Mouse (Mus musculus) liver (tissue): ENCODE measurements at regions not wholly inside any gene's neighbourhood (a gene's known extent, or its start where the extent isn't known, plus 50 kb on each side); places are given as distances from the start of the nearest gene placed in this dataset.

Source experiments
- DNase-seq: peaks from one replicate; pipeline ENCODE4 v3.0.0-alpha.2; 2020; ENCODE audit warnings: mixed read lengths

DNA sequence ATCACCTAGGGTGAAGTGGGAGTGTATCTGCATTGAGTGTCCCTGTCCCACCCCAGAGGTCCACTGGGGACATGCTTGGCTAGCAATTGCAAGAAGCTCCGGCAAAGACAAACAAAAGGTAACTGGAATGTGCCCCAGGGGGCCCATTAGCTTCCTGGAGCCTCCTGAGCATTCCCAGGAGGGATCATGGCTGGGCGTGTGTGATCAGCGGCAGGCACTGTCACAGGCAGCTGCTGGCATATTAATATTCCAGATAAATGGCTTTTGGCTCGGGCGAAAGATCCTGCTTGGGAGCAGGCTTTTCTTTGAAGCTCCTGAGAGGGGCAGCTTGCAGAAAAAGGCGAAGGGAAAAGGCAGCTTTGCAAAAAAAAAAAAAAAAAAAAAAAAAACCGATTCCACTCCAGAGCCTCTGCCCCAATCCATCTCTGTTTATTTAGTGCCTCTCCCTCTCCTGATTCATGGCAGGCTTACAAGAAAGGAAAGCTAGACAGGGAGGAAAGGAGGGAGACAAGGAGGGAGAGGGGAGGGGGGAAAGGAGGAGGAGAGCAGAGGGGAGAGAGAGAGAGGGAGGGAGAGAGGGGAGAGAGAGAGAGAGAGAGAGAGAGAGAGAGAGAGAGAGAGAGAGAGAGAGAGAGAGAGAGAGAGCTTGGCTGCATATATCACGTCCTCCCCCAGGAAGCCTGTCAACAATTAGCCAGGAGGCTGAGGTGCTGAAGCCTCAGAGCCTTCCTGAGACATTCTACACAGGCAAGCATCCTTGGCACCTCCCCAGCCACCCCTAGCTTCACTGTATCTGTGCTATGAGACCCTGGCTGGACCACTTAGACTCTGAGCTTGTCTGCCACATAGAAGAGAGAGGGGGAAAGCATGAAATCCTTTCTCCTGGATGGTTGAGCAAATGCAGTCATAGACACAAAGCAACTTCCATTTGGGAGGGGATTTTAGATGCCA is 443.4 kb upstream of the Zmiz1 start:
- DNase-seq, result peak; percentile 37

- no peak for DNase-seq
Measured at GRCm38 (mm10) chr14:25017860-25018259, 441.1 kb upstream of the Zmiz1 start.

DNA sequence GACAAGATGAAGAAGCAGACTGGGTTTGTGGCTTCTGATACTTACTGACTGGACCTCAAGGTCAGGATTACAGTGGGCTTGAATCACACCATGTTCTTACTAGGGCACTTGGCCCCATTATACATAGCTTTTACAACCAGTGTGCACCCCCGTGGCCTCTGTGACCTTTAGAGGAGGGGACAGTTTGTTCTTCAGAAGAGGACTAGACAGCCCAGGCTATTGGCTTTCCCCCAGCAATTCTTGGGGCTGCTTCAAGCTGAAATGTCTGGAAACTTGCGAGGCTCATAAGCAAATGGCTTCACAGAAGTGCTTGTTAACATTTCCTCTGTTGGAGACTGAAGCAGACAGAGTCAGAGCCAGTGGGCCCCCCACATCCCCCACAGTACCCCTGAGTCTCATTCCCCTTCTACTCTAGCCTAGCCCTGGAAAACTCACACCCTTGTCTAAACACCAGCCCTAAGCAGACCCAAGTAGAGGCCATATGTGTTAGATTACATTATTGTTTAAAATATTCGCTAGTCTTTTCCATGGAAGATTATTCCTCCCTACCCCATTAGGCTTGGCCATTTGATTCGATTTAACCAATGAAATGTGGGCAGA is 439.6 kb upstream of the Zmiz1 start:
- DNase-seq, result no peak

DNA sequence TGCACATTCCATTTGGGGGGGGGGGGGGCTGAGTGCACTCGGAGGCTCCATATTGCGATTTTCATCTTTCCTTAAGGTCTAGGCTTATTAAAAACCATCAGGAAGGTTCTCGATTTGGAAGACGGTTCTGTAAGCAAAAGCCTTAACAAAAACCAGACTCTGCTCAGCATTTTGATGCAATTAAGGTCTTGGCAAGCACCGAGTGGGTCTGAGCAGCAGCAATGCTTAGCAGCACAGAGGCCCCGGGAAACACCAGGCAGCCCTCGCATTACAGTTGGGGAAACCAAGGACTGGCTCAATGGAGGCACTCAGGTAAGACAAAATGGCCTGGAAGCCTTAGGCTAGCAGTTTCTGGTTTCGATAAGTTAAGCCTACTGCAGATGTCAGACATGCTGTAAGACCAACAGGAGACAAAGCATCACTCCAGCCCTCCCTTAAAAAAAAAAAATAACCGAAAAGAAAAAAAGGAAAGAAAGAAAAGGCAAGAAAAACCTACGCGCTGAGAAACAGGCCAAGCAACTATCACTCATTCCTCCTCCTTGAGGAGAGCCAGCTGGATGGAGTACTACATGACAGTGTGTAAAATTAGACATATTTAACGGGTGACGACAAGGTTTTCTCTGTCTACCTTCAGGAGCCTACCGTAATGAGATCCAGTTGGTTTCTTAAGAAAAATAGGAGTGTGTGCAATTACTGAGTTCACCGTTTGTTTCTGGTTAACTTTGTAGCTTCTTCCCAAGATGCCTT is 436.3 kb upstream of the Zmiz1 start:
- no peak for DNase-seq

- DNase-seq, result no peak
Measured at GRCm38 (mm10) chr14:25023270-25023800, 435.6 kb upstream of the Zmiz1 start.

DNA sequence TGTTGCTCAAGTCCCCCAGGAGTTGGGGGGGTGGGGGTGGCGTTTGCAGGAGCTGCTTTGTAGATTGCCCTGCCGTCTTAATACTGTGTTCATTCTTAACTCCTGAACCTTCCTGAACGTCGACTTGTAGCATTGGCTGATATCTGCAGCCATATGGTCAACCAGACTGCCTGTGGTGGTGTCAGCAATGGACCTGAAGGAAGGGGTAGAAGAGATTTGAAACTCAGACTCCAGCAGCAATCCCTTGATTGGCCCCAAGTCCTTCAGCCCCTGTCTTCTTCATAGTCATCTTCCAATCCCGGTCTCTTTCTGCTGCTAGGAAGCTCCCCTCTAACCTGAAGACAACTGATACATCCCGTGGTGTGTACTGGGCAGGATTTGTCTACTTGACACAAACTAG is 433.9 kb upstream of the Zmiz1 start:
- no peak for DNase-seq

GRCm38 (mm10) chr14:25027076-25027475 is 431.9 kb upstream of the Zmiz1 start:
- DNase-seq, result no peak

- no peak for DNase-seq
Measured at GRCm38 (mm10) chr14:25027842-25028241, 431.1 kb upstream of the Zmiz1 start.

- no peak for DNase-seq
Measured at GRCm38 (mm10) chr14:25030881-25031280, 428.1 kb upstream of the Zmiz1 start.

GRCm38 (mm10) chr14:25031756-25032680 is 427.0 kb upstream of the Zmiz1 start:
- DNase-seq, result no peak

GRCm38 (mm10) chr14:25032899-25033298 is 426.1 kb upstream of the Zmiz1 start:
- DNase-seq, result no peak

DNA sequence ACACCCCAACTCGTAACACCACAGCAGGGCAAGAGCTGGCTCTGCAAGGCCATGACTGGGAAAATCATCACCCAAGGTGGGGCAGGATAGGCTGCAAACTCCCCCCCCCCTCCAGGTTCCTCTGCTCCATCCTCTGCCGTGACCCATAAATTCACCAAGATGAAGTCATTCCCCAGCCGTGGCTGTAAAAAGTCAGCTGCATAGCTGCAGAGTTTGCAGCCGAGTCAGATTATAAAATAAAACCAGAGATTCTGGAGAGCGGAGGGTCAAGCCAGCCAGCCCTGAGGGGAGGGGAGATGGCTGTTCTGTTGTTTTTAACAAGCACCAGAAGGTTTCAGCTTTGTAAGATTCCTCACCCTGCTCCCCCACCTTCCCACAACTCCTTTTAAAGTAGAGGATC is 416.7 kb upstream of the Zmiz1 start:
- no peak for DNase-seq

- no peak for DNase-seq
Measured at GRCm38 (mm10) chr14:25044106-25044505, 414.9 kb upstream of the Zmiz1 start.

- no peak for DNase-seq
Measured at GRCm38 (mm10) chr14:25044867-25045266, 414.1 kb upstream of the Zmiz1 start.

DNA sequence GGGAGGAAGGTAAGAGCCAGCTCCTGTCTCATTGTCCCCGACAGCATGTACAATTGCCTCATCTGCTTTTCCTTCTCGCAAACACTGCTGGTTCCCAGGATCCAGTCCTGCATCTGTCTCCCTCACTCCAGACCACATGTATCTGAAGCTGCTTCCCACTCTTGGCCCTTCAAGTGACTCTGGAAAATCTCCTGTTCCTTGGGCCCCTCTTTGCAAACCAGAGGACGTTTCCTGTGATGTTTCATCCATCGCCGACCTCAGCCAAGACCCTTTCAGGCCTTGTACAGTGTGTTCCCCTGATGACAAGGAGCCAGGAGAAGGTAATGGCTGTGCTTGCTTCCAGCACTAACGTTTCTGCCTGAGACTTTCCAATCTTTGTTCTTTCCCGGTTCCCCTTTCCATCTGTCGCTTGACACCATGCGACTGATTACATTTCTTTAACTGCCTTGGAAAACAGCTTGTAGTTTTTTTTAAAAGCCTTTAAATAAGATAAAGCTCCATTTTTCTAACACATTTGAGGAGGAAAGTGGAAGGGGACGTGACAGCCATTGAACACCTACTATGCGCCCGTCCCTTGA is 408.2 kb upstream of the Zmiz1 start:
- no peak for DNase-seq

DNA sequence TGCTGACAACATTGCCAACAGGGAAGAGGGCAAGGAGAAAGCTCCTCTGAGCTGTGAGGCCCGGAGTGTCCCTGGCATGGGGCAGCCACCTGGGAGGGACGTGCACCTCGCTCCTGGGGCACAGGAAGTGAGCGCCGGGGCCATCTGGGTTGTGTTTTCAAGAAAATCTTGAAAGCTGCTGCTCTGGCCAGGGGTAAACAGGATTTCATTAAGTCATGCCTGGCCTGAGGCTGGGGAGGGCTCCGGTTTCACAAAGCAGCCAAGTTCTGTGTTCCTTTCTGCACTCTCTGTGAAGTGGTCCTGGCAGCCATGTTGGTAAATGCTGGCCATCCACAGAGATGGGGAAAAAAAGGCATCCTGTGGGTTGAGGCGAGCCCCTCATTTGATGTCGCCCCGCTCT is 406.8 kb upstream of the Zmiz1 start:
- no peak for DNase-seq

DNA sequence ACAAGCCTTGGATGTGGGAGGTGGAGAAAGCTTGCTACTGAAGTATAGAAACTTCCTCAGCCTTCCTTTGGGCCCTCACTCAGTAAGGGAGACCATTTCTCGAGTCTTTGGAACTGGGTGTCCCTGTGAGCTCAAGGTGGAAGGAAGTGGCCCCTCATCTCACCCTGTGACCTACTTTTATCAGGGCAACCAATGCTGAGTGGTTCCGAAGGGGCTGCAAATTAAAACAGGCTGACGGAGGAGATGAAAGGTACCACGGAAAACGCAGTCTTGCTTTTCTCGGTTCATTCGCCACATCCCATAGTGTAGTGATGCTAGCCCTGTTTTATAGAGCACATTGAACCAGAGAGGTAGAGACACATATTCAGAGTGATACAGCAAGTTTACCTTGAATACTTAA is 399.6 kb upstream of the Zmiz1 start:
- no peak for DNase-seq

DNA sequence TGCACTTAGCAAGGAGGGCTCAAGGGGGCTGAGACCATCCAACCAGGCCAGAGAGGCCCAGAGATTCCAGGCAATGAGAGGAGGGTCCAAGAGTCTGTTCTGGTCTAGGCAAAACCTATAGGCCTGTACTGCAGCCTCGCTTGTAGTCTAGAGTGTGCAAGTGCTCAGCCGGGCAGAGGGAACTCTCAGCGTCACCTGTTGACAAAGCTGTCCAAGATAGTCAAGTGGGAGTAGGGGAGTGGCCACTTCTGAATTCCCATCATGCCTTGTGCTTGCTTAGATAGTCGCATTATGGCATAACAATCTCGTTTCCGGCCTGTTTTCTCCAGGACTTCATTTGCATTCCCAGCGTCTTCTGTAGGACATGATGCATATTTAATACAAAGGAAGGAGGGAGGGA is 398.7 kb upstream of the Zmiz1 start:
- no peak for DNase-seq

- DNase-seq, result no peak
Measured at GRCm38 (mm10) chr14:25063090-25063489, 395.9 kb upstream of the Zmiz1 start.

- no peak for DNase-seq
Measured at GRCm38 (mm10) chr14:25064190-25064947, 394.6 kb upstream of the Zmiz1 start.

- DNase-seq, result no peak
Measured at GRCm38 (mm10) chr14:25067435-25067834, 391.6 kb upstream of the Zmiz1 start.
